Mouse (Mus musculus) lung, postnatal 0 days (tissue): ENCODE results near the gene Hapln3.

Source experiments
- CTCF ChIP-seq: IDR thresholded peaks from 2 replicates; pipeline ENCODE4 v1.5.1; 2016; ENCODE audit warnings: antibody characterized with exemption, mild to moderate bottlenecking
- EP300 ChIP-seq: IDR thresholded peaks from 2 replicates; pipeline ENCODE4 v1.6.1; 2016; ENCODE audit warnings: antibody characterized with exemption, mild to moderate bottlenecking, control low read depth

DNA sequence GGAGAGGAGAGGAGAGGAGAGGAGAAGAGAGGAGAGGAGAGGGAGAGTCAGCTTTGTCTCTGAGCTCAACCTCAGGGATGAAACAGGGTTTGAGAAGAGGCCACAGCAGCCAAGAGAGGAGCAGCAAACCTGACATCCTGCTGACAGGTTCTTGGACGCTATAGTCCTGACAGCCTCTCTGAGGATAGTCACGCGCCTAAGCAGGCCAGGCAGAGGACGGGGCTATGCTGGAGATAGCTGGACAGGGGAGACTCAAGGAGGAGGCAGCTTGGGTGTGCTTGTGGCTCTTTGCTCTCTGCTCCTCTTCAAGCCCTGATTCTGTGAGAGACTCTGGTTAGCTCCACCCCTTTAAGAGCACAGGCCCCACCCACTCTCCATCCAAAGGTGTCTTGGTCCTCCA, 62.6 kb downstream of the Hapln3 start:
- TF ChIP-seq CTCF (no peak), EP300 (no peak)
